In genomic region chr10:67004527-67005042, GRCm38 (mm10) we compare ENCODE assay signal across 8 mouse cellular contexts.
DNase-seq lines count a peak whose midpoint lies in the region; ATAC-seq lines count a peak whose summit lies in the region.

No protein-coding gene starts in this region.

- H3K27ac ChIP-seq in lung, embryonic 16.5 days (ENCODE audit: low read length) = peak overlapping the region; percentile 86

- H3K4me1 ChIP-seq in lung, embryonic 16.5 days (replicated peaks; ENCODE audit: control insufficient read depth, insufficient read depth, low read length) = peaks cover 27% of the 10 kb centered on the region

- no peaks in the 10 kb centered on the region for H3K36me3 ChIP-seq in lung, embryonic 16.5 days (ENCODE audit: control insufficient read depth, insufficient read depth, low read length)

- ATAC-seq in lung, embryonic 16.5 days (ENCODE audit: low read depth) = peak; percentile 24
- 0 out of 2 replicates have a peak, but pooled peaks have one; percentile 4 for ATAC-seq in neutrophil, adult 5-6 weeks (ENCODE audit: extremely low read depth, insufficient number of reproducible peaks, low FRiP score, poor library complexity, severe bottlenecking)

- H3K4me2 ChIP-seq in lung, embryonic 16.5 days (ENCODE audit: low read depth, low read length) = peak overlapping the region; percentile 62

- whole genome bisulfite sequencing in lung, embryonic 16.5 days = 3% methylated on average over 12 of the region's 12 CpGs

- H3K9ac ChIP-seq in lung, embryonic 16.5 days (ENCODE audit: low read length) = peak overlapping the region; percentile 64

- DNase-seq in cerebellum, adult 9-10 months = peak; percentile 31
- no peak for DNase-seq in cerebellum, postnatal 25 days
- peak; percentile 63 for DNase-seq in brain, adult 2 months (ENCODE audit: low read depth, low spot score)
- peak; percentile 30 to 37 for DNase-seq in heart, adult 9 months (ENCODE audit: low spot score in 2 of 2)
- DNase-seq in kidney, adult 8-10 months = peak; percentile 28 to 32
- DNase-seq in gastrocnemius, adult 18-20 months (ENCODE audit: low spot score) = no peak

- no peaks in the 10 kb centered on the region for H3K27me3 ChIP-seq in lung, embryonic 16.5 days (ENCODE audit: control insufficient read depth, insufficient read depth, low read depth, low read length)

- H3K4me3 ChIP-seq in lung, embryonic 16.5 days (ENCODE audit: low read length) = peak overlapping the region; percentile 50

- H3K9me3 ChIP-seq in lung, embryonic 16.5 days (ENCODE audit: control insufficient read depth, low read length) = 0 out of 2 replicates have a peak, but pooled peaks cover 2% of the 10 kb centered on the region

Comparison
In these comparisons a context has a peak if more than half of its experiments do, and no peak if none do; other contexts are left out.
1. DNase-seq: peak in cerebellum, adult 9-10 months (single experiment), brain, adult 2 months (single experiment), heart, adult 9 months (2 of 2) and kidney, adult 8-10 months (2 of 2); none in cerebellum, postnatal 25 days (0 of 2) and gastrocnemius, adult 18-20 months (single experiment).